Mouse (Mus musculus) kidney, postnatal 0 days (tissue): ENCODE results near the gene Tbkbp1. TPM values are rescaled to one million over a fixed set of nuclear protein-coding genes. Genes with fewer than 3 reads are reported as not detected.

ENCODE experiments used
- ATAC-seq: fragments of 200-750 bp; cut with Nextera tagmentation; replicated peaks from 2 replicates; pipeline ENCODE4 v1.8.0; 2017; ENCODE audit warnings: low read depth, moderate number of reproducible peaks, moderate TSS enrichment, moderate library complexity; ENCODE audit not compliant: low FRiP score
- DNase-seq: peaks from one replicate; pipeline ENCODE4 v3.0.0-alpha.2; 2016; ENCODE audit warnings: low spot score
- H3K27ac ChIP-seq: fragments of 300-500 bp; sonication (generic); 2 replicates; pipeline ENCODE4 v1.5.1; 2014; ENCODE audit warnings: mild to moderate bottlenecking
- H3K27me3 ChIP-seq: fragments of 300-500 bp; sonication (generic); 2 replicates; pipeline ENCODE4 v1.6.1; 2014; ENCODE audit warnings: low read length, mixed read lengths; ENCODE audit not compliant: insufficient read depth
- H3K36me3 ChIP-seq: fragments of 300-500 bp; sonication (generic); 2 replicates; pipeline ENCODE4 v1.6.1; 2014; ENCODE audit warnings: low read length, mixed read lengths; ENCODE audit not compliant: insufficient read depth
- H3K4me1 ChIP-seq: fragments of 300-500 bp; sonication (generic); replicated peaks from 2 replicates; pipeline ENCODE4 v1.6.1; 2014; ENCODE audit warnings: antibody characterized with exemption, low read length, mixed read lengths; ENCODE audit not compliant: insufficient read depth
- H3K4me2 ChIP-seq: fragments of 300-500 bp; sonication (generic); 2 replicates; pipeline ENCODE4 v1.6.1; 2014; ENCODE audit warnings: mild to moderate bottlenecking, low read length, moderate library complexity, mixed read lengths
- H3K4me3 ChIP-seq: fragments of 300-500 bp; sonication (generic); replicated peaks from 2 replicates; pipeline ENCODE4 v1.5.1; 2014; ENCODE audit warnings: low read depth, low read length
- H3K9ac ChIP-seq: fragments of 300-500 bp; sonication (generic); 2 replicates; pipeline ENCODE4 v1.6.1; 2014; ENCODE audit warnings: low read depth, low read length
- H3K9me3 ChIP-seq: fragments of 300-500 bp; sonication (generic); replicated peaks from 2 replicates; pipeline ENCODE4 v1.6.1; 2016; ENCODE audit warnings: low read length, inconsistent platforms, mixed read lengths
- CTCF ChIP-seq: IDR thresholded peaks from 2 replicates; pipeline ENCODE4 v1.5.1; 2016; ENCODE audit warnings: antibody characterized with exemption, low read depth, mild to moderate bottlenecking, moderate library complexity
- WGBS: fragments of 180-500 bp; shearing (Covaris S2); extraction: QIAGEN DNeasy Blood & Tissue Kit; methylation state at CpG from one replicate; pipeline ENCODE4 v1.1.7; 2014; 5-methylcytosine and 5-hydroxymethylcytosine counted together
- polyA plus RNA-seq: library from polyadenylated mRNA; unstranded; fragments of >200 nt; fragmentation: Nextera tagmentation; extraction: Ambion mirVana; gene quantifications from 2 replicates; pipeline ENCODE4 v1.2.1, GENCODE M21; 2015

Gene Tbkbp1
- polyA plus RNA-seq, 1 experiment from 2014 or later: 5.5 TPM

- 92% methylated on average over 7 of the region's 7 CpGs for WGBS
- DNase-seq (no peak), ATAC-seq (no peak)
- H3K4me1 ChIP-seq: no peaks in the 10 kb centered on the region
- no peak overlapping the region for H3K4me3 ChIP-seq
- no peaks in the 10 kb centered on the region for H3K9me3 ChIP-seq
- H3K4me2 ChIP-seq: no peak overlapping the region
- H3K27ac ChIP-seq: no peak overlapping the region
- H3K27me3 ChIP-seq: no peaks in the 10 kb centered on the region
- no peak for TF ChIP-seq CTCF
- peaks cover 84% of the 10 kb centered on the region for H3K36me3 ChIP-seq
- H3K9ac ChIP-seq: no peak overlapping the region
These were observed 24.2 kb upstream of the Tbkbp1 start for GRCm38 (mm10) chr11:97175499-97175898.

GRCm38 (mm10) chr11:97160341-97160740 is 9.0 kb upstream of the Tbkbp1 start:
- H3K4me2 ChIP-seq: no peak overlapping the region
- H3K9me3 ChIP-seq: no peaks in the 10 kb centered on the region
- peaks cover 69% of the 10 kb centered on the region for H3K36me3 ChIP-seq
- no peaks in the 10 kb centered on the region for H3K4me1 ChIP-seq
- H3K27ac ChIP-seq: no peak overlapping the region
- whole genome bisulfite sequencing: 84% methylated on average over 6 of the region's 6 CpGs
- no peak overlapping the region for H3K4me3 ChIP-seq
- H3K9ac ChIP-seq: no peak overlapping the region
- ATAC-seq (no peak), DNase-seq (no peak)
- H3K27me3 ChIP-seq: no peaks in the 10 kb centered on the region
- no peak for TF ChIP-seq CTCF

DNA sequence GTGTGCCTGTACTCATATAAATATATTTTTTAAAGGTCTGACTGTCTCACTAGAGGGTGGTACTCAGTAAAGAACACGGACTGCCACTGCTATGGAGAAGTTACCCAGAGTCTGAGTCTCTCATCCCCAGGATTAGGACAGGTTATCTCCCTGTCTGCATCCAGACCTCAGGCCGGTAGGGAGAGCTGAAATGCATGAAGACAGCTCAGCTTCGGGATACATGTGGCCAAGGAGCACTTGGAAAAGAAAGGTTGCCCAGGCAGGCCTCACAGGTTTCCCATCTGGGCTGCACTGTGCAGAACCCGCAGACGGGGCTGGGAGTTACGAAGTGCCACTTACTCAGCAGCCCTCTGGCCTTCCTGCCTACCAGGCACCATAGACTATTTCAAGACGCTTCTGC is 5.7 kb upstream of the Tbkbp1 start:
- 0 out of 2 replicates have a peak, but pooled peaks cover 4% of the 10 kb centered on the region for H3K4me1 ChIP-seq
- no peaks in the 10 kb centered on the region for H3K9me3 ChIP-seq
- no peak overlapping the region for H3K9ac ChIP-seq
- peaks cover 39% of the 10 kb centered on the region for H3K36me3 ChIP-seq
- no peak overlapping the region for H3K4me2 ChIP-seq
- H3K27ac ChIP-seq: no peak overlapping the region
- H3K27me3 ChIP-seq: no peaks in the 10 kb centered on the region
- TF ChIP-seq CTCF: 0 out of 2 replicates have a peak, but pooled peaks have one; percentile 6
- WGBS: 82% methylated on average over 7 of the region's 7 CpGs
- no peak overlapping the region for H3K4me3 ChIP-seq
- DNase-seq: no peak
- no peak for ATAC-seq

GRCm38 (mm10) chr11:97152662-97153287 is 1.5 kb upstream of the Tbkbp1 start:
- Histone ChIP-seq H3K4me1 (peaks cover 11% of the 10 kb centered on the region; the same call in 1 of the 2 replicates), H3K4me3 (no peak overlapping the region), H3K9me3 (no peaks in the 10 kb centered on the region), H3K27ac (no peak overlapping the region), H3K27me3 (no peaks in the 10 kb centered on the region), H3K9ac (no peak overlapping the region), H3K4me2 (peak overlapping the region; percentile 97; the same call in 1 of the 2 replicates), H3K36me3 (peaks cover 10% of the 10 kb centered on the region; the same call in 1 of the 2 replicates)
- WGBS: 25% methylated on average over 10 of the region's 10 CpGs
- DNase-seq (no peak), ATAC-seq (no peak)
- peak; percentile 28; the same call in 1 of the 2 replicates for TF ChIP-seq CTCF

DNA sequence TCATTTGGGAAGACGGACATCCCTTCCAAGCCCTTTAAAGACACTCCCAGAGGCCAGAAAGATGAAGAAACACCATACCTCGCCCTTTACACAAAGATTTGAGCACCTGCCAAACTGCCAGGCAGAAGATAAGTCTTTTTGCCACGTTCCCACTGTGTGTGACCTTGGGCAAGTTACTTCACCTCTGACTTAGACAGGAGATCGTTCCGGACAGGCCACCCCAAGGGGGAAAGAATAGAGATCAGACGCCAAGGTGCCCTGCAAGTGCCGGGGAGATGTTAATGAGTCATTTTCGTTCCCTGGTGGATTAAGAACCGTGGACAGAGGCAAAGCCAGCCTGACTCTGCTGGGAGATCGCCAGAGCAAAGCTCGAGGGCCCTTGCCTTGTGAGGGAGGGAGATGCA is 730 bp upstream of the Tbkbp1 start:
- ATAC-seq: no peak
- peaks cover 3% of the 10 kb centered on the region; the same call in 1 of the 2 replicates for H3K36me3 ChIP-seq
- no peak overlapping the region; the same call in 1 of the 2 replicates for H3K4me3 ChIP-seq
- no peaks in the 10 kb centered on the region for H3K27me3 ChIP-seq
- TF ChIP-seq CTCF: no peak
- peaks cover 11% of the 10 kb centered on the region; the same call in 1 of the 2 replicates for H3K4me1 ChIP-seq
- H3K9ac ChIP-seq: peak overlapping the region; percentile 29; the same call in 1 of the 2 replicates
- peak; percentile 77 for DNase-seq
- 2% methylated on average over 11 of the region's 11 CpGs for WGBS
- no peaks in the 10 kb centered on the region for H3K9me3 ChIP-seq
- no peak overlapping the region for H3K27ac ChIP-seq
- H3K4me2 ChIP-seq: peak overlapping the region; percentile 97; the same call in 1 of the 2 replicates

- no peak for TF ChIP-seq CTCF
- under 1% methylated on average over 72 of the region's 102 CpGs for WGBS
- H3K4me1 ChIP-seq: peaks cover 11% of the 10 kb centered on the region; the same call in 1 of the 2 replicates
- DNase-seq (peak; percentile 67), ATAC-seq (peak; percentile 68)
- peak overlapping the region; percentile 70 for H3K4me3 ChIP-seq
- peak overlapping the region; percentile 69 for H3K9ac ChIP-seq
- no peaks in the 10 kb centered on the region for H3K9me3 ChIP-seq
- peak overlapping the region; percentile 97 for H3K4me2 ChIP-seq
- H3K27me3 ChIP-seq: no peaks in the 10 kb centered on the region
- peak overlapping the region; percentile 72 for H3K27ac ChIP-seq
- no peaks in the 10 kb centered on the region; the same call in 1 of the 2 replicates for H3K36me3 ChIP-seq
These were observed 624 bp downstream of the Tbkbp1 start for GRCm38 (mm10) chr11:97150411-97151330.
